ENCODE assay signal across 8 mouse cellular contexts in the genomic region with DNA sequence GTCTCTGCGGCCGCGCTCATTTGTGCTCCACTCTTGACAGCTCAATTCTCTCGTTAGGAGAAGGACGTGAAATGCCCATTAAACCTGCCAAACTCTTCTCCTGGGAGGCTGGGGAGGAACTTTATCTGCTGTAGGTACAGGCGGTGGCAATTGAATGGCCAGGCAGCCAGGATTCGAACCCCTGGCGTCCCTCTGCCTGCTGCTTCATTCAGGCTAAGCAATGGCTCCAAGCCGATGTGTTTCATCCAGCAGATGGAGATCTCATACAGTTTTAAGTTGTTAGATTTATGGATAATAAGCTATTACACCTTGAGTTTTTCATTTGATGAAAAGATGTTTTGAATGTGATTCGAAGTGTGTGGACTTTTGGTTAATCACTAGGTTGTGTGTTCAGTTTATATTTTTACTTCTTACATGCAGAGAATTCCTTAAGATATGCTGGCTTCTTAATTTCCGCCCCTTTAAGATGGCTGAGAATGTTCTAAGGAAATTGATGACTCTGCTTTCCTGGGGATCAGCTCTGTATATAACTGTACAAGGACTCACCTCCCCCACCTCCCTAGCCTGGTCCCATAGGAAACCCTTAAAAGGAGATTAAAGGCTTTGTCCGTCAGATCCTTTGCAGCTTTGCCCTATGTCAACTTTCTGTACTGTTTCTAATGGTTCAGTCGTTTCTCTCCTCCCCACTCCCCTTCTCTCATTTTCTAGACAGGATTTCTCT. TPM values are rescaled to one million over a fixed set of nuclear protein-coding genes. Genes with fewer than 3 reads are reported as not detected.
DNase-seq lines count a peak whose midpoint lies in the region; ATAC-seq and TF ChIP-seq lines count a peak whose summit lies in the region.

No protein-coding gene starts in this region.

- WGBS in heart, embryonic 16.5 days: 9% methylated on average over 13 of the region's 13 CpGs
- WGBS in embryonic facial prominence, embryonic 12.5 days: 10% methylated on average over 13 of the region's 13 CpGs
- 10% methylated on average over 13 of the region's 13 CpGs for WGBS in limb, embryonic 14.5 days
- WGBS in neural tube, embryonic 14.5 days: 13% methylated on average over 13 of the region's 13 CpGs

- H3K9me3 ChIP-seq in heart, embryonic 16.5 days (replicated peaks; ENCODE audit: control insufficient read depth, low read length): no peaks in the 10 kb centered on the region
- H3K9me3 ChIP-seq in ES-Bruce4 (replicated peaks; ENCODE audit: control insufficient read depth, insufficient read depth, low read length, poor library complexity, severe bottlenecking): no peaks in the 10 kb centered on the region
- H3K9me3 ChIP-seq in embryonic facial prominence, embryonic 12.5 days: no peaks in the 10 kb centered on the region
- H3K9me3 ChIP-seq in limb, embryonic 14.5 days (ENCODE audit: control insufficient read depth, low read length): no peaks in the 10 kb centered on the region
- H3K9me3 ChIP-seq in neural tube, embryonic 14.5 days (ENCODE audit: control insufficient read depth, low read length): no peaks in the 10 kb centered on the region

- H3K4me1 ChIP-seq in heart, embryonic 16.5 days (ENCODE audit: control insufficient read depth, insufficient read depth, low read length): peaks cover 13% of the 10 kb centered on the region
- no peaks in the 10 kb centered on the region for H3K4me1 ChIP-seq in ES-Bruce4 (ENCODE audit: control insufficient read depth, insufficient read depth, low read length)
- peaks cover 9% of the 10 kb centered on the region; the same call in 1 of the 2 replicates for H3K4me1 ChIP-seq in embryonic facial prominence, embryonic 12.5 days
- peaks cover 9% of the 10 kb centered on the region for H3K4me1 ChIP-seq in limb, embryonic 14.5 days (ENCODE audit: control insufficient read depth, insufficient read depth, low read length)
- H3K4me1 ChIP-seq in neural tube, embryonic 14.5 days (ENCODE audit: control insufficient read depth, insufficient read depth, low read length): 0 out of 2 replicates have a peak, but pooled peaks cover 3% of the 10 kb centered on the region

- intact Hi-C loops in heart, postnatal 25 days (cut with DNase I): loop anchor here (1.0 to 5.0 kb wide), 3 partner anchors 47 to 92 kb away; a partner anchor contains a TSS

- no peaks in the 10 kb centered on the region for H3K36me3 ChIP-seq in heart, embryonic 16.5 days (ENCODE audit: control insufficient read depth, insufficient read depth)
- no peaks in the 10 kb centered on the region for H3K36me3 ChIP-seq in ES-Bruce4 (ENCODE audit: control insufficient read depth, insufficient read depth, low read length, poor library complexity, severe bottlenecking)
- no peaks in the 10 kb centered on the region for H3K36me3 ChIP-seq in embryonic facial prominence, embryonic 12.5 days
- H3K36me3 ChIP-seq in limb, embryonic 14.5 days (ENCODE audit: control insufficient read depth, insufficient read depth, low read length): no peaks in the 10 kb centered on the region
- H3K36me3 ChIP-seq in neural tube, embryonic 14.5 days (ENCODE audit: control insufficient read depth, insufficient read depth, low read length): no peaks in the 10 kb centered on the region

- peak overlapping the region; percentile 86 for H3K9ac ChIP-seq in heart, embryonic 16.5 days (ENCODE audit: low read length)
- H3K9ac ChIP-seq in ES-Bruce4 (ENCODE audit: low read depth, poor library complexity, severe bottlenecking): peak overlapping the region; percentile 51
- H3K9ac ChIP-seq in embryonic facial prominence, embryonic 12.5 days: peak overlapping the region; percentile 81
- H3K9ac ChIP-seq in limb, embryonic 14.5 days (ENCODE audit: low read depth, low read length, severe bottlenecking): peak overlapping the region; percentile 82
- peak overlapping the region; percentile 73 for H3K9ac ChIP-seq in neural tube, embryonic 14.5 days (replicated peaks; ENCODE audit: low read depth, low read length)

- H3K27me3 ChIP-seq in heart, embryonic 16.5 days (ENCODE audit: control insufficient read depth, insufficient read depth, low read length): no peaks in the 10 kb centered on the region
- H3K27me3 ChIP-seq in ES-Bruce4 (ENCODE audit: control insufficient read depth, insufficient read depth, low read length, poor library complexity, severe bottlenecking): no peaks in the 10 kb centered on the region
- H3K27me3 ChIP-seq in embryonic facial prominence, embryonic 12.5 days: no peaks in the 10 kb centered on the region
- no peaks in the 10 kb centered on the region for H3K27me3 ChIP-seq in limb, embryonic 14.5 days (ENCODE audit: control insufficient read depth, insufficient read depth, low read length)
- H3K27me3 ChIP-seq in neural tube, embryonic 14.5 days (ENCODE audit: control insufficient read depth, insufficient read depth, low read length): no peaks in the 10 kb centered on the region

- peak overlapping the region; percentile 81 for H3K27ac ChIP-seq in heart, embryonic 16.5 days (ENCODE audit: low read length)
- H3K27ac ChIP-seq in ES-Bruce4 (ENCODE audit: insufficient read depth, low read length): peak overlapping the region; percentile 28; the same call in 1 of the 2 replicates
- peak overlapping the region; percentile 76 for H3K27ac ChIP-seq in embryonic facial prominence, embryonic 12.5 days
- peak overlapping the region; percentile 65 for H3K27ac ChIP-seq in limb, embryonic 14.5 days (replicated peaks; ENCODE audit: low read depth, low read length)
- H3K27ac ChIP-seq in neural tube, embryonic 14.5 days (ENCODE audit: low read depth, low read length): peak overlapping the region; percentile 87

- peak overlapping the region; percentile 83 for H3K4me2 ChIP-seq in heart, embryonic 16.5 days (ENCODE audit: low read depth, low read length)
- peak overlapping the region; percentile 62 for H3K4me2 ChIP-seq in embryonic facial prominence, embryonic 12.5 days (replicated peaks)
- H3K4me2 ChIP-seq in limb, embryonic 14.5 days (replicated peaks; ENCODE audit: low read depth, low read length, severe bottlenecking): peak overlapping the region; percentile 76
- peak overlapping the region; percentile 66 for H3K4me2 ChIP-seq in neural tube, embryonic 14.5 days (ENCODE audit: low read depth, low read length)

- no peak for TF ChIP-seq CTCF in ES-Bruce4 (IDR thresholded peaks at IDR 0.05; ENCODE audit: low read depth, low read length)

- TF ChIP-seq EP300 in ES-Bruce4 (IDR thresholded peaks at IDR 0.05; ENCODE audit: insufficient read depth, low read depth, low read length): no peak

- no peak for DNase-seq in heart, postnatal 25 days (ENCODE audit: low spot score)
- peak; percentile 57 for DNase-seq in limb, embryonic 14.5 days (ENCODE audit: low spot score)
- DNase-seq in natural killer cell, adult 2 months (ENCODE audit: low spot score in 2 of 2): no peak
- DNase-seq in right cerebral cortex, adult 2 months (ENCODE audit: low spot score in 2 of 2): no peak

- peak overlapping the region; percentile 72 for H3K4me3 ChIP-seq in heart, embryonic 16.5 days (ENCODE audit: low read length)
- peak overlapping the region; percentile 81 for H3K4me3 ChIP-seq in ES-Bruce4 (ENCODE audit: low read depth, low read length)
- peak overlapping the region; percentile 72 for H3K4me3 ChIP-seq in embryonic facial prominence, embryonic 12.5 days
- H3K4me3 ChIP-seq in limb, embryonic 14.5 days (replicated peaks; ENCODE audit: low read length): peak overlapping the region; percentile 75
- H3K4me3 ChIP-seq in neural tube, embryonic 14.5 days (ENCODE audit: low read depth, low read length): peak overlapping the region; percentile 61

- TF ChIP-seq POLR2A in ES-Bruce4 (IDR thresholded peaks at IDR 0.05; ENCODE audit: insufficient read depth, low read length): no peak
- TF ChIP-seq POLR2A in limb, embryonic 14.5 days (IDR thresholded peaks at IDR 0.05; ENCODE audit: borderline replicate concordance, extremely low read depth, insufficient read depth, insufficient read length): no peak

- ATAC-seq in heart, embryonic 16.5 days (replicated peaks; ENCODE audit: extremely low read depth, insufficient read depth, low FRiP score): 0 out of 2 replicates have a peak, but pooled peaks have one; percentile 3
- ATAC-seq in embryonic facial prominence, embryonic 12.5 days (ENCODE audit: insufficient number of reproducible peaks, insufficient read depth, low FRiP score, low TSS enrichment): 0 out of 2 replicates have a peak, but pooled peaks have one; percentile 13
- peak; percentile 3; the same call in 1 of the 2 replicates for ATAC-seq in limb, embryonic 14.5 days (ENCODE audit: low FRiP score, low read depth)
- ATAC-seq in neural tube, embryonic 14.5 days (ENCODE audit: low read depth): peak; percentile 29; the same call in 1 of the 2 replicates

RNA-seq across cellular contexts. Expression of a gene that starts 0.7 kb away (rescaled TPM):
- polyA plus RNA-seq in heart, embryonic 16.5 days (2015; fragmentation: Nextera tagmentation; extraction: Ambion mirVana): 7.5 and 9.9 TPM in 2 replicates
- 1 to 10 TPM; 4.2 to 4.5 TPM for total RNA-seq in heart, postnatal 25 days (2021)
- 4.0 and 4.2 TPM in 2 replicates for polyA plus RNA-seq in ES-Bruce4 (2011; ENCODE audit: insufficient read depth, insufficient read length, low read depth, missing spikeins)
- 7.8 and 8.3 TPM in 2 replicates for polyA plus RNA-seq in embryonic facial prominence, embryonic 12.5 days (2016; fragmentation: Nextera tagmentation; extraction: Ambion mirVana)
- polyA plus RNA-seq in limb, embryonic 14.5 days (2012; rRNA removed): 5.6 and 7.2 TPM in 2 replicates
- polyA plus RNA-seq in limb, embryonic 14.5 days (2014; fragmentation: Nextera tagmentation; extraction: Ambion mirVana): 11.2 and 12.2 TPM in 2 replicates
- 10.0 and 10.9 TPM in 2 replicates for polyA plus RNA-seq in neural tube, embryonic 14.5 days (2014; fragmentation: Nextera tagmentation; extraction: Ambion mirVana)

RNA-seq across cellular contexts. Expression of a gene that starts 47.8 kb away (rescaled TPM):
- polyA plus RNA-seq in heart, embryonic 16.5 days (2015; fragmentation: Nextera tagmentation; extraction: Ambion mirVana): 3.9 and 5.4 TPM in 2 replicates
- total RNA-seq in heart, postnatal 25 days (2021): under 1 TPM; 0.25 to 0.57 TPM
- polyA plus RNA-seq in ES-Bruce4 (2011; ENCODE audit: insufficient read depth, insufficient read length, low read depth, missing spikeins): 12.7 and 13.8 TPM in 2 replicates
- polyA plus RNA-seq in embryonic facial prominence, embryonic 12.5 days (2016; fragmentation: Nextera tagmentation; extraction: Ambion mirVana): 6.6 and 10.6 TPM in 2 replicates
- polyA plus RNA-seq in limb, embryonic 14.5 days (2012; rRNA removed): 15.2 and 15.7 TPM in 2 replicates
- 6.9 and 10.2 TPM in 2 replicates for polyA plus RNA-seq in limb, embryonic 14.5 days (2014; fragmentation: Nextera tagmentation; extraction: Ambion mirVana)
- 3.6 and 7.3 TPM in 2 replicates for polyA plus RNA-seq in neural tube, embryonic 14.5 days (2014; fragmentation: Nextera tagmentation; extraction: Ambion mirVana)

RNA-seq across cellular contexts. Expression of a gene that starts 55.9 kb away (rescaled TPM):
- 60.9 and 69.8 TPM in 2 replicates for polyA plus RNA-seq in heart, embryonic 16.5 days (2015; fragmentation: Nextera tagmentation; extraction: Ambion mirVana)
- total RNA-seq in heart, postnatal 25 days (2021): 10 to 100 TPM; 24.8 to 34.4 TPM
- polyA plus RNA-seq in ES-Bruce4 (2011; ENCODE audit: insufficient read depth, insufficient read length, low read depth, missing spikeins): 312 and 328 TPM in 2 replicates
- polyA plus RNA-seq in embryonic facial prominence, embryonic 12.5 days (2016; fragmentation: Nextera tagmentation; extraction: Ambion mirVana): 138 and 147 TPM in 2 replicates
- polyA plus RNA-seq in limb, embryonic 14.5 days (2012; rRNA removed): 190 and 210 TPM in 2 replicates
- 43.3 and 50.9 TPM in 2 replicates for polyA plus RNA-seq in limb, embryonic 14.5 days (2014; fragmentation: Nextera tagmentation; extraction: Ambion mirVana)
- polyA plus RNA-seq in neural tube, embryonic 14.5 days (2014; fragmentation: Nextera tagmentation; extraction: Ambion mirVana): 50.6 and 64.2 TPM in 2 replicates

Comparison
In these comparisons a context has a peak if more than half of its experiments do, and no peak if none do; other contexts are left out.
1. H3K27ac ChIP-seq: peak in every context shown above with its lines; median percentile 87 in neural tube, embryonic 14.5 days; 81 in heart, embryonic 16.5 days; 76 in embryonic facial prominence, embryonic 12.5 days; 65 in limb, embryonic 14.5 days; 28 in ES-Bruce4.